Mouse (Mus musculus) neural tube, embryonic 12.5 days (tissue): Measurements from ENCODE around the gene Htr1d. TPM values are rescaled to one million over a fixed set of nuclear protein-coding genes. Genes with fewer than 3 reads are reported as not detected.
A peak's percentile ranks its signal among the peaks of the same experiment; 100 is the strongest.

ENCODE experiments used
- ATAC-seq: fragments of 200-750 bp; cut with Nextera tagmentation; 2 replicates; pipeline ENCODE4 v1.8.0; 2017; ENCODE audit warnings: low read depth, mild to moderate bottlenecking, moderate TSS enrichment, moderate library complexity; ENCODE audit not compliant: low FRiP score
- H3K27ac ChIP-seq: fragments of 300-500 bp; sonication (generic); 2 replicates; pipeline ENCODE4 v1.5.1; 2016
- H3K27me3 ChIP-seq: fragments of 300-500 bp; sonication (generic); replicated peaks from 2 replicates; pipeline ENCODE4 v1.6.1; 2016; ENCODE audit warnings: mild to moderate bottlenecking
- H3K36me3 ChIP-seq: fragments of 300-500 bp; sonication (generic); 2 replicates; pipeline ENCODE4 v1.6.1; 2016; ENCODE audit warnings: mild to moderate bottlenecking
- H3K4me1 ChIP-seq: fragments of 300-500 bp; sonication (generic); 2 replicates; pipeline ENCODE4 v1.6.1; 2016
- H3K4me2 ChIP-seq: fragments of 300-500 bp; sonication (generic); replicated peaks from 2 replicates; pipeline ENCODE4 v1.6.1; 2016; ENCODE audit warnings: mild to moderate bottlenecking
- H3K4me3 ChIP-seq: fragments of 300-500 bp; sonication (generic); 2 replicates; pipeline ENCODE4 v1.5.1; 2016
- H3K9ac ChIP-seq: fragments of 300-500 bp; sonication (generic); 2 replicates; pipeline ENCODE4 v1.6.1; 2016; ENCODE audit warnings: mild to moderate bottlenecking
- H3K9me3 ChIP-seq: fragments of 300-500 bp; sonication (generic); 2 replicates; pipeline ENCODE4 v1.6.1; 2016; ENCODE audit warnings: mild to moderate bottlenecking
- WGBS: fragments of 180-500 bp; shearing (Covaris S2); methylation state at CpG from one replicate; pipeline ENCODE4 v1.1.7; 2016; 5-methylcytosine and 5-hydroxymethylcytosine counted together
- polyA plus RNA-seq: library from polyadenylated mRNA; unstranded; fragments of >200 nt; fragmentation: Nextera tagmentation; extraction: Ambion mirVana; gene quantifications from 2 replicates; pipeline ENCODE4 v1.2.1, GENCODE M21; 2016

Gene Htr1d
- polyA plus RNA-seq, 1 experiment from 2014 or later = 0.58 TPM

- Histone ChIP-seq H3K9me3 (no peaks in the 10 kb centered on the region), H3K4me3 (peak overlapping the region; percentile 45), H3K27ac (no peak overlapping the region), H3K4me2 (peak overlapping the region; percentile 89), H3K9ac (peak overlapping the region; percentile 60; the same call in 1 of the 2 replicates), H3K27me3 (peaks cover 39% of the 10 kb centered on the region), H3K4me1 (peaks cover 12% of the 10 kb centered on the region), H3K36me3 (no peaks in the 10 kb centered on the region)
- no peak for ATAC-seq
- 2% methylated on average over 15 of the region's 15 CpGs for WGBS
These were observed 1.6 kb downstream of the Htr1d start for GRCm38 (mm10) chr4:136425000-136425288.

GRCm38 (mm10) chr4:136430609-136431375 is 7.5 kb downstream of the Htr1d start:
- peaks cover 9% of the 10 kb centered on the region for H3K4me1 ChIP-seq
- H3K9ac ChIP-seq = no peak overlapping the region
- ATAC-seq = no peak
- WGBS = 40% methylated on average over 11 of the region's 11 CpGs
- no peaks in the 10 kb centered on the region for H3K9me3 ChIP-seq
- no peak overlapping the region for H3K4me3 ChIP-seq
- peaks cover 8% of the 10 kb centered on the region for H3K27me3 ChIP-seq
- no peaks in the 10 kb centered on the region for H3K36me3 ChIP-seq
- no peak overlapping the region for H3K4me2 ChIP-seq
- no peak overlapping the region for H3K27ac ChIP-seq

- no peak for ATAC-seq
- WGBS = under 1% methylated on average over 3 of the region's 3 CpGs
- Histone ChIP-seq H3K36me3 (no peaks in the 10 kb centered on the region), H3K4me2 (no peak overlapping the region), H3K9ac (no peak overlapping the region), H3K27me3 (0 out of 2 replicates have a peak, but pooled peaks cover 3% of the 10 kb centered on the region), H3K4me1 (peaks cover 9% of the 10 kb centered on the region), H3K27ac (no peak overlapping the region), H3K4me3 (no peak overlapping the region), H3K9me3 (no peaks in the 10 kb centered on the region)
These were observed 8.0 kb downstream of the Htr1d start for GRCm38 (mm10) chr4:136431376-136431693.

GRCm38 (mm10) chr4:136434029-136434428 is 10.7 kb downstream of the Htr1d start:
- Histone ChIP-seq H3K4me2 (no peak overlapping the region), H3K36me3 (no peaks in the 10 kb centered on the region), H3K27ac (no peak overlapping the region), H3K9me3 (no peaks in the 10 kb centered on the region), H3K27me3 (no peaks in the 10 kb centered on the region), H3K9ac (no peak overlapping the region), H3K4me3 (no peak overlapping the region), H3K4me1 (peaks cover 9% of the 10 kb centered on the region)
- 92% methylated on average over 4 of the region's 4 CpGs for WGBS
- no peak for ATAC-seq

- Histone ChIP-seq H3K9me3 (no peaks in the 10 kb centered on the region), H3K4me2 (no peak overlapping the region), H3K27me3 (no peaks in the 10 kb centered on the region), H3K9ac (no peak overlapping the region), H3K27ac (no peak overlapping the region), H3K4me3 (no peak overlapping the region), H3K36me3 (no peaks in the 10 kb centered on the region), H3K4me1 (no peaks in the 10 kb centered on the region)
- 59% methylated on average over 4 of the region's 4 CpGs for WGBS
- ATAC-seq = no peak
These were observed 15.8 kb downstream of the Htr1d start for GRCm38 (mm10) chr4:136439106-136439505.

GRCm38 (mm10) chr4:136441354-136442043 is 18.2 kb downstream of the Htr1d start:
- Histone ChIP-seq H3K36me3 (no peaks in the 10 kb centered on the region), H3K9ac (no peak overlapping the region), H3K4me3 (no peak overlapping the region), H3K4me2 (no peak overlapping the region), H3K27ac (no peak overlapping the region), H3K27me3 (no peaks in the 10 kb centered on the region), H3K9me3 (no peaks in the 10 kb centered on the region), H3K4me1 (no peaks in the 10 kb centered on the region)
- no peak for ATAC-seq
- 71% methylated on average over 15 of the region's 15 CpGs for WGBS

- Histone ChIP-seq H3K4me2 (no peak overlapping the region), H3K36me3 (no peaks in the 10 kb centered on the region), H3K9ac (no peak overlapping the region), H3K9me3 (no peaks in the 10 kb centered on the region), H3K4me1 (no peaks in the 10 kb centered on the region), H3K4me3 (no peak overlapping the region), H3K27ac (no peak overlapping the region), H3K27me3 (no peaks in the 10 kb centered on the region)
- 72% methylated on average over 4 of the region's 4 CpGs for WGBS
- ATAC-seq = no peak
These were observed 21.2 kb downstream of the Htr1d start for GRCm38 (mm10) chr4:136444561-136444960.

- Histone ChIP-seq H3K4me3 (no peak overlapping the region), H3K36me3 (no peaks in the 10 kb centered on the region), H3K4me1 (peaks cover 9% of the 10 kb centered on the region), H3K9me3 (no peaks in the 10 kb centered on the region), H3K27me3 (no peaks in the 10 kb centered on the region), H3K27ac (no peak overlapping the region), H3K4me2 (no peak overlapping the region), H3K9ac (no peak overlapping the region)
- 93% methylated on average over 5 of the region's 5 CpGs for WGBS
- no peak for ATAC-seq
These were observed 26.5 kb downstream of the Htr1d start for GRCm38 (mm10) chr4:136449795-136450194.

GRCm38 (mm10) chr4:136450271-136450670 is 26.9 kb downstream of the Htr1d start:
- 78% methylated on average over 4 of the region's 4 CpGs for WGBS
- no peak overlapping the region for H3K4me3 ChIP-seq
- no peak overlapping the region for H3K9ac ChIP-seq
- H3K9me3 ChIP-seq = no peaks in the 10 kb centered on the region
- H3K27me3 ChIP-seq = no peaks in the 10 kb centered on the region
- peaks cover 9% of the 10 kb centered on the region for H3K4me1 ChIP-seq
- no peak overlapping the region for H3K4me2 ChIP-seq
- no peak overlapping the region for H3K27ac ChIP-seq
- no peak for ATAC-seq
- no peaks in the 10 kb centered on the region for H3K36me3 ChIP-seq

GRCm38 (mm10) chr4:136451564-136451963 is 28.2 kb downstream of the Htr1d start:
- Histone ChIP-seq H3K4me3 (no peak overlapping the region), H3K9me3 (no peaks in the 10 kb centered on the region), H3K27ac (0 out of 2 replicates have a peak overlapping the region, but pooled peaks have one; percentile 20), H3K4me2 (no peak overlapping the region; the same call in 1 of the 2 replicates), H3K9ac (no peak overlapping the region), H3K27me3 (no peaks in the 10 kb centered on the region), H3K36me3 (no peaks in the 10 kb centered on the region), H3K4me1 (peaks cover 9% of the 10 kb centered on the region)
- 7% methylated on average over 6 of the region's 6 CpGs for WGBS
- no peak for ATAC-seq

- H3K4me3 ChIP-seq = no peak overlapping the region
- peaks cover 9% of the 10 kb centered on the region for H3K4me1 ChIP-seq
- H3K9me3 ChIP-seq = no peaks in the 10 kb centered on the region
- H3K4me2 ChIP-seq = no peak overlapping the region
- no peaks in the 10 kb centered on the region for H3K27me3 ChIP-seq
- WGBS = 83% methylated on average over 3 of the region's 3 CpGs
- H3K36me3 ChIP-seq = no peaks in the 10 kb centered on the region
- no peak overlapping the region for H3K9ac ChIP-seq
- ATAC-seq = no peak
- H3K27ac ChIP-seq = no peak overlapping the region
These were observed 29.0 kb downstream of the Htr1d start for GRCm38 (mm10) chr4:136452286-136452685.

- Histone ChIP-seq H3K36me3 (no peaks in the 10 kb centered on the region), H3K4me3 (no peak overlapping the region), H3K9me3 (no peaks in the 10 kb centered on the region), H3K27ac (no peak overlapping the region), H3K9ac (no peak overlapping the region), H3K27me3 (no peaks in the 10 kb centered on the region), H3K4me2 (no peak overlapping the region), H3K4me1 (peaks cover 9% of the 10 kb centered on the region)
- no peak for ATAC-seq
- 45% methylated on average over 5 of the region's 5 CpGs for WGBS
These were observed 29.5 kb downstream of the Htr1d start for GRCm38 (mm10) chr4:136452792-136453191.

- 9% methylated on average over 10 of the region's 10 CpGs for WGBS
- no peak for ATAC-seq
- Histone ChIP-seq H3K4me2 (peak overlapping the region; percentile 47), H3K9me3 (no peaks in the 10 kb centered on the region), H3K36me3 (no peaks in the 10 kb centered on the region), H3K4me1 (peaks cover 9% of the 10 kb centered on the region), H3K27ac (no peak overlapping the region), H3K4me3 (0 out of 2 replicates have a peak overlapping the region, but pooled peaks have one; percentile 9), H3K27me3 (no peaks in the 10 kb centered on the region), H3K9ac (no peak overlapping the region)
These were observed 31.5 kb downstream of the Htr1d start for GRCm38 (mm10) chr4:136454850-136455260.
